Mouse (Mus musculus) lung, postnatal 0 days (tissue): ENCODE data around the gene Kcnk2.

Experiments used
- CTCF ChIP-seq: IDR thresholded peaks from 2 replicates; pipeline ENCODE4 v1.5.1; 2016; ENCODE audit warnings: antibody characterized with exemption, mild to moderate bottlenecking
- EP300 ChIP-seq: IDR thresholded peaks from 2 replicates; pipeline ENCODE4 v1.6.1; 2016; ENCODE audit warnings: antibody characterized with exemption, mild to moderate bottlenecking, control low read depth

DNA sequence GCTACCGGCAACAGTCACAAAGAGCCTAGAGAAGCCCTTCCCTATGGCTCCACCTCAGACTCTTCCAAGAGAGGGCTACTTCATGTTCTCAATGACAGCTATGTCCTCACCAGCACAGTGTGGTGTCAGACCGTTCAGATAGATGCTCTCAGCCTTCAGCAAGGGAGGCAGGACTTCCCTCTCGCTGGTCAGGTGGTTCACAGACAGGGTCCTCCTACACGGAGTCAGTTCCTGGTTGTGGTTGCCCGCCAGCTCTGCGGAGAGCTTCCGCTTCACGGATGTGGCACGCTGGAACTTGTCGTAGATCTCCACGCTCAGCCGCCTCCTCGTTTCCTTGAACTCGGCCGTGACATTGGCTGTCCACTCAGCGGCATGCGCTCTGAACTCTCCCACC is 192.4 kb downstream of the Kcnk2 start:
- TF ChIP-seq CTCF (no peak), EP300 (no peak)
